Mouse (Mus musculus) CD4-positive naive resting alpha-beta T cell, adult 76 days (primary cell): ENCODE measurements around the gene Gm30083. TPM values are rescaled to one million over a fixed set of nuclear protein-coding genes. Genes with fewer than 3 reads are reported as not detected.

Experiments used
- total RNA-seq: library from RNA; stranded (reverse); gene quantifications from one replicate; pipeline ENCODE4 v1.2.4, GENCODE M21; 2023

Gene Gm30083
- total RNA-seq = not detected

DNA sequence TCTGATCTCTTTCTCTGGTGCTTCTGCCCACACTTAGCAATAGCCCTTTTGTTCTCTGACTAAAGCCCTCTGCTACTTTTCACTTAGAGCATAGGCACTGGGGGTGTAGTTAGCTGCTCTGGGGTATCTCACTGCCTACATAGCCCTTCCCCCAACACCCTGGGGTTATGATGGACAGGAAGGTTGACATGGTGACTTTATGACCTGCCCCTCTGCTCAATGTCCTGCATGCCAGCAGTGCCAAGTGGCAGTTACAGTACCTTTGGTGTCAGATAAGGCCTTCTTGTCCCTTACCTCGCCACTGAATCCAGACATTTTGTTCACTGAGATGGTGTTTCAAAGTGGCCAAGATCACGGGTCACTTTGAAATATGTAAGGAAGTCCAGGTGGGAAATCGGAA lies at the start of gene Gm30083:
Gene Gm30083 (minus strand): TSS at position 120 of the 400 bp plus-strand sequence.

GRCm38 (mm10) chr14:34052516-34052915 lies 37.5 kb upstream of the Gm30083 start, which contains the start of gene Antxrl:
Gene Antxrl (plus strand): TSS chr14:34052707.

DNA sequence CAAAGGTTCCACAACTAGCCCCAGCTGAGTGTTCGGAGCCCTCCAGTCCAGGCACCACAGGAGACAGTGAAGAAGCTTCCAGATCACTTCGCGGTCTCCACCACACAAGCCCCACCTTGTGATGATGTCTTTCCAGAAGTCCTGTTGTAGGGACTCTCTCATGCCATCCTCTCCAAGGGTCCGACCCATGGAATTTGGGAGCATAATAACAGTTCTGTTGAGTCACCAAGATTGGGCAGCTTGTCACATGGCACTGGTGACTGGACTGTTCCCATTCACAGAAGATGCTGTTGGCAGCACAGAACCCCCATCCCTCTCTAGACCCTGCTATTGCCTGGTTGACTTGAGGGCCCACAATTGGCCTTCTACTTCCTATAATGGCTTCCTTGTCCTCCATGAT lies 1.4 kb upstream of the Gm30083 start, which contains the start of gene Gm5460:
Gene Gm5460 (plus strand): TSS at position 378 of the 400 bp plus-strand sequence.

DNA sequence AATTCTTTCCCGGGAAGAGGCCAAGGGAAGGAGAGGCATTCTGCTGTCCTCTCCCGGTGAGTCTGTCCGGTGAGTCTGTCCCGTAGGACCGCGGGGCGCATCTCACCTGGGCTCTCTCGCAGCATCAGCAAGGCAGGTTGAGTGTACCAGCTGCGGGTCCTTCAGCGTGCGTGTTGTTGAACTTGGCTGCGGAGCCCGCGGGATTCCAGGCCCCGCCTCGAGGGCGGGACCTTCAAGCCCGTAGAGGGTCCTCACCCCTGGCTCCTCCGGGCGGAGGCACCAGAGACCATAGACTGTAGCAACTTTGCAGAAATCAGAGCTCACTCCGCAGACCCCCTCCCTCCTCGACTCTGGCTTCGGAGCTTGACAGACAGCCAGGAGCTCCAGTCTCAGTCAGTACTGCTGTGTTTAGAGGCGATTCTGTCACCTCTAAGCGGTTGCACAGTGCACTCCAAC lies 36.4 kb downstream of the Gm30083 start, which contains the start of gene Zfp488:
Gene Zfp488 (minus strand): TSS at position 161 of the 456 bp plus-strand sequence.

DNA sequence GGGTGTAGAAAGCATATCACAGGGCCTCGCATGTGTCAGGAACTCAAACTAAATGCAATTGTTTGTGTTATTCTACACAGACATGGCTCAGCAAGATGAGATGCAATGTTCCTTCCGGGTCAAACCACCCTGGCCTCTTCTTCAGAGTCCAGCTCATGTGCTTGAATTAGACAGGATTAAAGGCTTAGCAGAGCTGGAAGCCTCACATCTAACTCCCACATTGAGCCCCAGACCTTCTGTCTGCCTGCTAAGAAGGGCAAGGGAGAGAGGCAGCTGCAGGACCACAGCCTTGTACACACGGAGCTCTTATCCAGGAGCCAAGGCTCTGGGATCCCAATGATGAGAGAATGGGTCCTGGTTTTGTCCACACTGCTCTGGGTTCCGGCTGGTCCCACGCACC lies 61.2 kb downstream of the Gm30083 start, which contains the start of gene Rbp3:
Gene Rbp3 (plus strand): TSS at position 243 of the 400 bp plus-strand sequence.

GRCm38 (mm10) chr14:33940739-33941138 lies 74.2 kb downstream of the Gm30083 start, which contains the start of gene Gdf2:
Gene Gdf2 (plus strand): TSS chr14:33941039.

Other genes with a start within 250 kb of the Gm30083 start
- gene Gdf10, start 91.6 kb downstream of the Gm30083 start, total RNA-seq = not detected
- not detected for gene Gdf2, start 74.1 kb downstream of the Gm30083 start, total RNA-seq
- not detected for gene Rbp3, start 61.2 kb downstream of the Gm30083 start, total RNA-seq
- 0.29 TPM for gene Zfp488, start 36.4 kb downstream of the Gm30083 start, total RNA-seq
- not detected for gene Gm5460, start 1.6 kb upstream of the Gm30083 start, total RNA-seq
- not detected for gene Antxrl, start 37.5 kb upstream of the Gm30083 start, total RNA-seq
- gene Anxa8, start 70.8 kb upstream of the Gm30083 start, total RNA-seq = not detected
- not detected for gene A630023A22Rik, start 87.6 kb upstream of the Gm30083 start, total RNA-seq
- gene Npy4r, start 137.3 kb upstream of the Gm30083 start, total RNA-seq = not detected
- gene Gprin2, start 186.5 kb upstream of the Gm30083 start, total RNA-seq = 0.09 TPM
- gene Syt15, start 204.4 kb upstream of the Gm30083 start, total RNA-seq = not detected